Mouse (Mus musculus): ENCODE data around the gene Dytn.

Dytn gene

GRCm38 (mm10) chr1:63576803-63577202, 109.9 kb downstream of the Dytn start:
- DNase-seq: no peak

- no peak for DNase-seq
Measured at GRCm38 (mm10) chr1:63573864-63574611, 112.7 kb downstream of the Dytn start.

GRCm38 (mm10) chr1:63573432-63573831, 113.3 kb downstream of the Dytn start:
- DNase-seq: peak; percentile 13
